Mouse (Mus musculus) myocyte (in vitro differentiated cells): ENCODE data around the gene Tmem213. TPM values are rescaled to one million over a fixed set of nuclear protein-coding genes. Genes with fewer than 3 reads are reported as not detected.

Experiments
- H3K27me3 ChIP-seq: one replicate; pipeline ENCODE4 v1.6.1; 2011; ENCODE audit not compliant: control insufficient read depth, insufficient read depth, insufficient read length
- H3K36me3 ChIP-seq: one replicate; pipeline ENCODE4 v1.6.1; 2011; ENCODE audit not compliant: control insufficient read depth, insufficient read depth
- H3K4me2 ChIP-seq: one replicate; pipeline ENCODE4 v1.6.1; 2011; ENCODE audit warnings: low read depth, control low read depth
- H3K4me3 ChIP-seq: one replicate; pipeline ENCODE4 v1.5.1; 2011; ENCODE audit warnings: mild to moderate bottlenecking, control low read depth, moderate library complexity
- H3K79me2 ChIP-seq: one replicate; pipeline ENCODE4 v1.6.1; 2011; ENCODE audit not compliant: control insufficient read depth, insufficient read depth
- H3ac ChIP-seq: one replicate; pipeline ENCODE4 v1.6.1; 2011; ENCODE audit not compliant: control insufficient read depth, insufficient read length
- CEBPB ChIP-seq: IDR thresholded peaks from 2 replicates; pipeline ENCODE4 v1.6.1; 2011; ENCODE audit warnings: mild to moderate bottlenecking, moderate library complexity; ENCODE audit not compliant: poor library complexity, insufficient read depth, severe bottlenecking
- E2F4 ChIP-seq: IDR thresholded peaks from one replicate; pipeline ENCODE4 v1.6.1; 2011; ENCODE audit warnings: mild to moderate bottlenecking, control low read depth, moderate library complexity; ENCODE audit not compliant: insufficient read depth
- MAX ChIP-seq: IDR thresholded peaks from one replicate; pipeline ENCODE4 v1.6.1; 2011; ENCODE audit warnings: low read depth, mild to moderate bottlenecking, control low read depth
- MYOD1 ChIP-seq, 3 experiments: IDR thresholded peaks; one replicate each; pipeline ENCODE4 v1.6.1; 2011; ENCODE audit warnings: control low read depth in 2 of 3, low read depth in 2 of 3, mild to moderate bottlenecking in 2 of 3, moderate library complexity in 1 of 3; ENCODE audit not compliant: insufficient read length in 2 of 3, control insufficient read depth in 1 of 3
- MYOG ChIP-seq, 3 experiments: IDR thresholded peaks; one replicate each; pipeline ENCODE4 v1.6.1; 2011; ENCODE audit warnings: control low read depth in 2 of 3, low read depth in 2 of 3, mild to moderate bottlenecking in 2 of 3; ENCODE audit not compliant: insufficient read length in 2 of 3, control insufficient read depth in 1 of 3, insufficient read depth in 1 of 3
- POLR2A ChIP-seq: IDR thresholded peaks from one replicate; pipeline ENCODE4 v1.6.1; 2011; ENCODE audit warnings: low read depth, mild to moderate bottlenecking, control low read depth, moderate library complexity; ENCODE audit not compliant: insufficient read length
- POLR2AphosphoS2 ChIP-seq: IDR thresholded peaks from one replicate; pipeline ENCODE4 v1.6.1; 2011; ENCODE audit warnings: low read depth, control low read depth; ENCODE audit not compliant: insufficient read length
- REST ChIP-seq: IDR thresholded peaks from one replicate; pipeline ENCODE4 v1.6.1; 2011; ENCODE audit warnings: mild to moderate bottlenecking, control low read depth, moderate library complexity; ENCODE audit not compliant: insufficient read depth, insufficient read length
- SRF ChIP-seq: IDR thresholded peaks from one replicate; pipeline ENCODE4 v1.6.1; 2011; ENCODE audit warnings: low read depth; ENCODE audit not compliant: control insufficient read depth, insufficient read length
- TCF12 ChIP-seq: IDR thresholded peaks from one replicate; pipeline ENCODE4 v1.6.1; 2011; ENCODE audit warnings: mild to moderate bottlenecking, control low read depth; ENCODE audit not compliant: poor library complexity, insufficient read depth, severe bottlenecking
- TCF3 ChIP-seq: IDR thresholded peaks from one replicate; pipeline ENCODE4 v1.6.1; 2011; ENCODE audit warnings: low read depth, control low read depth; ENCODE audit not compliant: insufficient read length
- USF1 ChIP-seq: IDR thresholded peaks from one replicate; pipeline ENCODE4 v1.6.1; 2011; ENCODE audit warnings: low read depth, mild to moderate bottlenecking, control low read depth, moderate library complexity
- polyA plus RNA-seq: library from polyadenylated mRNA; unstranded; fragments of >200 nt; fragmentation: generic; extraction: Trizol; gene quantifications from one replicate; pipeline ENCODE4 v1.2.1, GENCODE M21; 2012; ENCODE audit warnings: missing spikeins

The Tmem213 gene
- polyA plus RNA-seq, 1 experiment: not detected

DNA sequence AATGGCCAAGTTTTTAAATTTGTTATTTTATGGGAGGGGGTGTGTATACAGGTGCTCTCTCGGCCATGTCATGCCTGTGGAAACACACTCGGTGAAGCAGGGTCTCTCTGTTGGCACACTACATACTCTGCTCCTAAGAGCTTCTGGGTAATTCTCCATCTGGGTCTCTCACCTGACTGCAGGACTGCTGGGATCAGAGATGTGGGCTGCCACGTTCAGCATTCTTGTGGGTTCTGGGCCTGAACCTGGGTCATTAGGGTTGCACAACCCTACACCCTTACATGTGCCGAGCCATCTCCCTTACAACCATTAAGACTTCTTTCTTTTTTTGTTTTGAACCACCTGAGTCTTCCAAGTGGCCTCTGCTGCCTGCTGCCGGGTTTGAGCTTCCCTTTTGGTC lies 12.8 kb downstream of the Tmem213 start:
- H3K79me2 ChIP-seq: no peaks in the 10 kb centered on the region
- H3K4me3 ChIP-seq: no peak overlapping the region
- no peak overlapping the region for H3ac ChIP-seq
- no peaks in the 10 kb centered on the region for H3K27me3 ChIP-seq
- no peak for TF ChIP-seq MYOG (IDR thresholded peaks at IDR 0.05; ENCODE audit: control insufficient read depth in 1 of 3, insufficient read depth in 1 of 3, insufficient read length in 2 of 3, low read depth in 2 of 3)
- no peak for TF ChIP-seq MYOD1 (IDR thresholded peaks at IDR 0.05; ENCODE audit: control insufficient read depth in 1 of 3, insufficient read length in 2 of 3, low read depth in 2 of 3)
- no peak for TF ChIP-seq POLR2AphosphoS2
- TF ChIP-seq E2F4: no peak
- no peak for TF ChIP-seq POLR2A
- no peak for TF ChIP-seq SRF
- TF ChIP-seq MAX: no peak
- no peak for TF ChIP-seq TCF3
- TF ChIP-seq USF1: no peak
- no peak for TF ChIP-seq TCF12
- no peak for TF ChIP-seq REST
- no peak for TF ChIP-seq CEBPB
- no peak overlapping the region for H3K4me2 ChIP-seq
- no peaks in the 10 kb centered on the region for H3K36me3 ChIP-seq

DNA sequence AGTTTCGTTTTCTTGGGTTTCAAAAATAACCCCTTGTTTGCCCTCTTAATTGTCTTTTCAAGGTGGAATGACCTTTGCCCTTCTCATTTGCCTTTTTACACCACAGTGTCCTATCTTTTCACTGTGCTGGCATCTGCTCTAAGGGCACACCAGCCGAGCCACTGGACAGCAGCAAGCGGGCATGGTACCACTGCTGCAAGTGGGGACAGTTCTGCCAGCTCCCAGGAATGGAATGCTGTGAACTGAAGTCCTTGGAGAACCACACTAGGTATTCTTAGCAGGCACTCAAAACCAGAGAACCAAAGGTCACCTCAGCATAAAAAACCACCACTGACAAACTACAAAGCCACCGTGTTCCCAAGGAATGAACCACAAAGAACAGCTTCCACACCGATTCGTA lies 13.7 kb downstream of the Tmem213 start:
- Histone ChIP-seq H3K4me2 (no peak overlapping the region), H3ac (no peak overlapping the region), H3K4me3 (no peak overlapping the region), H3K79me2 (no peaks in the 10 kb centered on the region), H3K36me3 (no peaks in the 10 kb centered on the region), H3K27me3 (no peaks in the 10 kb centered on the region)
- no peak for TF ChIP-seq MYOG (IDR thresholded peaks at IDR 0.05; ENCODE audit: control insufficient read depth in 1 of 3, insufficient read depth in 1 of 3, insufficient read length in 2 of 3, low read depth in 2 of 3)
- TF ChIP-seq TCF3: no peak
- TF ChIP-seq CEBPB: no peak
- no peak for TF ChIP-seq TCF12
- no peak for TF ChIP-seq E2F4
- TF ChIP-seq MAX: no peak
- no peak for TF ChIP-seq REST
- no peak for TF ChIP-seq POLR2AphosphoS2
- no peak for TF ChIP-seq USF1
- TF ChIP-seq POLR2A: no peak
- TF ChIP-seq SRF: no peak

DNA sequence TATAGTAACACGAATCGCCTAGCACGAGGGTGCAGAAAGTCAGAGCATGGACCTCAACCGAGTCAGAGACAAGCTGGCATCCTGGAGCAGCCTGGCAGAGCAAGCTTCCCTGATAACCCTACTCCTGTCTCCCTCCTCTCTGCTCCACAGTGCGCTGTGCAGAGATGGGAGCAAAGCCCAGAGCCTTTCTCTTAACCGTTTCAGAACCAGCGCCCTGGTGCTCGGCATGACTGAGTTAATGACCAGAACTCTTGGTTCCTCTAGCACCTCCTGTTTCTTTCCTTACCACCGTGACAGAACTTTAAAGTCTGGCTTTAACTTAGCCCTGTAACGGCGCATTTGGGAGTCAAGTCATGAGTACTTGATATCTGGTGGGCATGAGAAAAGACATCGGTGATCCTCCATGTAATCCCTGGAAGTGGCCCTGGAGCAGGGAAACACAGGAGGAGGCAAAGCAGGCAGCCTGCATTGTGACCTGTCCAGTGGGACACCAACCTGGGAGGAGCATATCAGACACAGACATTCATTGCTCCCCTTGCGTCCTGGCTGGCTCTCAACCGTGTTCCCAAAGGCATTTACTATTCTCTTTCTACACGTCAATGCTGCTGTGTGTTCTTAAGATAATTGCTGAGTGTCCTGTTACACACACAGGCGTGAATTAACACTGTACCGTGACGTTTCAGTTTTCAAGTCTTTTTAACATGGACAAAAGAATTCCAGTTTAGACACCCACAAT lies 14.6 kb downstream of the Tmem213 start:
- Histone ChIP-seq H3K4me2 (no peak overlapping the region), H3K27me3 (no peaks in the 10 kb centered on the region), H3K4me3 (no peak overlapping the region), H3K36me3 (no peaks in the 10 kb centered on the region), H3ac (no peak overlapping the region), H3K79me2 (no peaks in the 10 kb centered on the region)
- TF ChIP-seq MAX: no peak
- TF ChIP-seq MYOD1 (IDR thresholded peaks at IDR 0.05; ENCODE audit: control insufficient read depth in 1 of 3, insufficient read length in 2 of 3, low read depth in 2 of 3): no peak
- TF ChIP-seq CEBPB: no peak
- TF ChIP-seq USF1: no peak
- TF ChIP-seq E2F4: no peak
- no peak for TF ChIP-seq POLR2A
- TF ChIP-seq POLR2AphosphoS2: no peak
- TF ChIP-seq TCF3: no peak
- no peak for TF ChIP-seq MYOG (IDR thresholded peaks at IDR 0.05; ENCODE audit: control insufficient read depth in 1 of 3, insufficient read depth in 1 of 3, insufficient read length in 2 of 3, low read depth in 2 of 3)
- TF ChIP-seq TCF12: no peak
- no peak for TF ChIP-seq REST
- TF ChIP-seq SRF: no peak

DNA sequence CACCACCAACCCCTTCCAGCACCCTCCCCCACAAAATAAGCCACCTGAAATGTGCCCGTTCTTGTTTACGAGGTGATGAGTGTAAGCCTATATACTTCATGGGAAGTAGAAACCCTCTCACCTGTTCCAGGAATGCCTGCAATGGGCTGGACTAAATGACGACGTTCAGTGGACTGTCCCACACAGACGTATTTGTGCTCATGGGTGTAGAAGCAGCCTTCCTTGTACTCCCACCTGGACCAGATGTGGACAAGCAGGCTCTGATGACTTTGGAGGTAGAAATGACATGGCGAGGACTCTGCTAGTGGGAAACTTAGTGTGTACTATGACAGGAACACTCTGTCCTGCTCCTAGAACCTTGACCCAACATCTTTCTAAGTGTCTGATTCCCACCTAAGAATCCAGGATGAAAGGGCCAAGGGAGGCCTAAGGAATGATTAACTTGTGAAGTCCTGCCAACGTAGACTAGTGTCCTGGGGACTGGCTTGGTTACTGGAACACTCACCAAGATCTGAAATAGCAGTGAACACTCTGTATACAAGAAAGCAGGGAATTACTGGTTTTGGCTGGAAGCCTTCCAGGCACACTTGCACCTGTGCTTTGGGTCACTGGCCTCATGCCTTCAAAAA lies 15.3 kb downstream of the Tmem213 start, which contains the start of gene Atp6v0a4:
TSS of gene Atp6v0a4 (minus strand) at position 380 of the 629 bp plus-strand sequence.
- no peak within 1 kb of the TSS for H3K4me3 ChIP-seq
- TF ChIP-seq POLR2AphosphoS2: no peak
- TF ChIP-seq MAX: no peak
- no peak for TF ChIP-seq TCF12

DNA sequence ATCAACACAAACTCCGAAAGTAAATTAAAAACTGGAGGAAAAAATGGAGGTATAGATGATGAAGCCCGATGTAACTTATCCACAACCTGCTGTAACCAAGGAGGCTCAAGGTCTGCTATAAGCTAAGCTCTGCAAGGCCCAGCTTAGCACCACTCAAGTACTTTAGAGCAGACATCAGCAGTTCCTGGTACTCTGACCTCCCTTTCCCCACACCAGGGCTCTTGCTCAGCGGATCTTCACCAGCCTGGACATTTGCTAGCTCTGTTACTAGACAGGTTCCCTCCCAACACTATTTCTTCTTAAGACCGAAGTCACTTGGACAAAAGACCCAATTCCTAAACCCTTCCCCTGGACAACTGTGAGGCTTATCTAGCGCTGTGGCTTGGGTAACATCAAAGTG lies 15.8 kb downstream of the Tmem213 start:
- H3ac ChIP-seq: no peak overlapping the region
- H3K36me3 ChIP-seq: no peaks in the 10 kb centered on the region
- H3K4me3 ChIP-seq: no peak overlapping the region
- no peaks in the 10 kb centered on the region for H3K79me2 ChIP-seq
- no peak overlapping the region for H3K4me2 ChIP-seq
- TF ChIP-seq USF1: no peak
- TF ChIP-seq MYOG (IDR thresholded peaks at IDR 0.05; ENCODE audit: control insufficient read depth in 1 of 3, insufficient read depth in 1 of 3, insufficient read length in 2 of 3, low read depth in 2 of 3): no peak
- TF ChIP-seq MYOD1 (IDR thresholded peaks at IDR 0.05; ENCODE audit: control insufficient read depth in 1 of 3, insufficient read length in 2 of 3, low read depth in 2 of 3): no peak
- TF ChIP-seq SRF: no peak
- no peak for TF ChIP-seq CEBPB
- TF ChIP-seq POLR2A: no peak
- no peak for TF ChIP-seq REST
- no peak for TF ChIP-seq POLR2AphosphoS2
- no peak for TF ChIP-seq E2F4
- no peaks in the 10 kb centered on the region for H3K27me3 ChIP-seq

More for the DNA sequence above, 15.3 kb downstream of the Tmem213 start, which contains the start of gene Atp6v0a4:
- no peaks in the 10 kb centered on the region for H3K27me3 ChIP-seq
- no peak within 1 kb of the TSS for H3ac ChIP-seq
- H3K36me3 ChIP-seq: no peaks in the 10 kb centered on the region
- no peaks in the 10 kb centered on the region for H3K79me2 ChIP-seq
- H3K4me2 ChIP-seq: no peak within 1 kb of the TSS
